Mouse (Mus musculus): ENCODE data around the gene Unc5b. TPM values are rescaled to one million over a fixed set of nuclear protein-coding genes. Genes with fewer than 3 reads are reported as not detected.

Unc5b gene
- total RNA-seq, 2 experiments from 2014 or later, result 15.2 to 16.1 TPM

DNA sequence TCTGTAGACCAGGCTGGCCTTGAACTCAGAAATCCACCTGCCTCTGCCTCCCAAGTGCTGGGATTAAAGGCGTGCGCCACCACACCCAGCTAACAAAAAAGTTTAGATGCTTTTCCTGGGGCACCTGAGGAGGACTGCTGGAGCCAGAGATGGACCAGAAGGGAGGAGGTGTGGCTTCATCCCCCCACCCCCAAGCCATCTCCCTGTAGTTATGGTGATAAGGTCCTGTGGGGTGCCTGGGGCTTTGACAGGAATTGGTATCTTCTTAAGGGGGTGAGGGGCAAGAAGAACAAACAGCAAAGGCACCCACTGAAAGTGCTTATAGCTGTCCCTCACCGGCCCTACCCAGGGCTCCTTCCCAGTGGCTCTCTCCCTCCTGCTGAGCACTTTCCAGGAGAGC lies 104.5 kb downstream of the Unc5b start:
- DNase-seq (ENCODE audit: low spot score in 2 of 2), result no peak

DNA sequence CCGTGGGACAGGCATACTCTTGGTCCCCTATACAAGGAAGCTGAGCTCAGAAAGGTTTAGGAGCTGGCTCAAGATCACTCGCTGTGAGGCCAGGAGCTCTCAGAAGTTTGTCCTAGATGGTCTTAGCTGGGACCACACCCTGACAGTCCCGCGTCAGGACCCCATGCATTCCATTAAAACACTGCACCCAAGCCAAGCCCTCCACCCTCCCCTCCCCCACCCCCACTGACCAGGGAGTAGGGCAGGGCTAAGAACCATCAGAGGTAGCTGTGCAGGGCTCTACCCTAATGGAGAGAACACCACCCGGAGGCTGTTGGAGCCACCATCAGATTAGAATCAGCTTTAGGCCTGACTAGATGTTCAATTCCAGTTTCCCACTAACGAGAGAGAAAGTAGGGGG lies 106.9 kb downstream of the Unc5b start:
- DNase-seq (ENCODE audit: low spot score in 2 of 2), result no peak

DNA sequence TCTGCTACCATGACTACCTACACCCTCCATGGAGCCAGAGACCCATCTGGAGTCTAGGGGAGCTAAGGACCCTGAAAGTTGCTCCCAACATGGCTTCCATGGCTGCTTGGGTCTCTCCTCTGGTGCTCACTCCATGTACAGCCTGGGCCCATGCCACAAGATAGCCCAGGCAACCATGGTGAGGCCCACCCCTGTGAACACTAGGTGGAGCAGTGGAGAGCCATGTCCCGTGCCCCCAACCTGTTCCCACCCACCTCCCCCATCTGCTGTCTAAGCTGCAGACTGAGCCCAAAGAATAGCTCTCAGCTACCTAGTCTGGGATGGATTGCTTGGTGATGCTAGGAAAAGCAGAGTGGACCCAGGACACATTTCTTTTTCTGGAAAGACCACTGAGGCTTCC lies 108.0 kb downstream of the Unc5b start:
- no peak for DNase-seq (ENCODE audit: low spot score in 2 of 2)

DNA sequence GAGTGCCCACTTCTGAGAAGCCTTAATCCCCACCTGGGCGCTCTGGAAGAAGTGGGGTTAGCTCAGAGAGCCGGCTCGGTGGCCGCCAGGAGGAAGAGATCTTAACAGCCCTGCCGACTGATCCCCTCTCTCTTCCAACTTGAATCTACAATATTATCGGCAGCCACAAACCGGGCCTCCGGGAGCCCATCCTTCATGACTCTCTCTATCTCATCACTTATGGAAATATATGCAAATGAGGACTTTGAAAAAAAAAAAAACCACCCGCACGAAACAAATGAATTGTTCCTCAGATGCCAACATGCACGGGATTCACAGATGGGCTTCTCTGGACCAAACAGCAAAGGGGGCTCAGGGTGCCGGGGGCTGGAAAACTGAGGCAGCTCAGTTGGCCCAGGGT lies 109.7 kb downstream of the Unc5b start:
- DNase-seq (ENCODE audit: low spot score in 2 of 2), result no peak

DNA sequence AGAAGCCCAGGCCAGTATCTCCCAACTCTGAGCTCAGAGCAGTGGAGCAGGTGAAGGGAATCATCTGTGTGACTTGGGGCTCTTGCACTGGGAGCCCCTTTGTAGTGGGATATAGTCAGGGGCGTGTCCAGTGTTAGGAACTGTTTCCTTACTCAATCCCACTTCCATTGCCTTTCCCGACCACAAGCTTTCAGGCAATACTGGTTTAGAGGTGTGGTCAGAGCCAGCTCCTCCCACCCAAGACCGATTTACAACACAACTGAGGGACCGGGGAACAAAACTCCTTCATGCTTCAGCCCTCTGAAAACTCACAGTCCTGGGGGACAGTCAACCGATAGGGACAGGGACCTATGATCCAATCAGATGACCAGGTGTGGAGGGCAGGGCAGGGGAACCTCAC lies 110.9 kb downstream of the Unc5b start:
- no peak for DNase-seq (ENCODE audit: low spot score in 2 of 2)

DNA sequence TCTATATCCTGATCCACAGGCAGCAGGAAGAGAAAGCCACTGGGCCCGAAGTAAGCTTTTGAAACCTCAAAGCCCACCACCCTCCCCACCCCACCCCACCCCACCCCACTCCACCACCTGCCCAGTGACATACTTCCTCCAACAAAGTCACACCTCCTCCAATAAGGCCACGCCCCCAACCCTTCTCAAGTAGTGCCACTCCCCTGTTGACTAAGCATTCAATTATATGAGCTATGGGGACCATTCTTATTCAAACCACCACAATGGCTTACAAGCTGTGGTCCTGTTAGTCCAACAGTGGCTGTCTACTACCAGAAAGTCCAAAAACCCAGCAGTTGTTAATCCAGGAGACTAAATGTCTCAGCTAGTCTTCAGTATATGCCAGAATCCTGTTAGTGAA lies 112.9 kb downstream of the Unc5b start:
- no peak for DNase-seq (ENCODE audit: low spot score in 2 of 2)

DNA sequence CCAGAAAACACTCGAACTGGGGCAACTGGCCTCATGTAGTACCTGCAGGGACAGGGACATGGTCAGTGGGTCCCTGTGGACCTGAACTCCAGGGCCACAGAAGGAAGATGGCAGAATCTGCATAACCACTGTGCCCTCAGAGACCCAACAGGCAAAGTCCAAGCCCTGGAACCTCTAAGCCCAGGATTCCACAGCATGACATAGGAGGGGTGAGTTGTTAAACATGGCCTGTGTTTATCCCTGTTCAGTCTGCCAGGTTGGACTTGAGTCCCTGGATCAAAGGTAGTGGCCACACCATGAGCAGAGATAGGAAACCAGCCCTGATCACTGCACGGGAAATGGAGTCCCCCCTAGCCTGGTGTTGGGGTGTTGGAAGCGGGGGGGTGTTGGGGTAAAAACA lies 114.9 kb downstream of the Unc5b start:
- DNase-seq (ENCODE audit: low spot score in 2 of 2), result no peak

Other genes with a start within 250 kb of the Unc5b start
- 1 to 10 TPM; 2.3 to 2.9 TPM for gene Cdh23, start 135.1 kb downstream of the Unc5b start, total RNA-seq (2021)
- gene Slc29a3, start 78.8 kb downstream of the Unc5b start, total RNA-seq (2021), result 1 to 10 TPM; 8.8 to 9.1 TPM